Mouse (Mus musculus) lung, adult 2 months (tissue): ENCODE data around the gene Mcrip2.

Experiments
- CTCF ChIP-seq: fragments of 200-500 bp; IDR thresholded peaks from 2 replicates; pipeline ENCODE4 v1.5.1; 2011; ENCODE audit warnings: mild to moderate bottlenecking, low read length, control low read depth; ENCODE audit not compliant: insufficient read depth
- POLR2A ChIP-seq: fragments of 200-500 bp; IDR thresholded peaks from 2 replicates; pipeline ENCODE4 v1.6.1; 2011; ENCODE audit warnings: low read depth, mild to moderate bottlenecking, control low read depth, low read length, borderline replicate concordance; ENCODE audit errors: extremely low read depth

DNA sequence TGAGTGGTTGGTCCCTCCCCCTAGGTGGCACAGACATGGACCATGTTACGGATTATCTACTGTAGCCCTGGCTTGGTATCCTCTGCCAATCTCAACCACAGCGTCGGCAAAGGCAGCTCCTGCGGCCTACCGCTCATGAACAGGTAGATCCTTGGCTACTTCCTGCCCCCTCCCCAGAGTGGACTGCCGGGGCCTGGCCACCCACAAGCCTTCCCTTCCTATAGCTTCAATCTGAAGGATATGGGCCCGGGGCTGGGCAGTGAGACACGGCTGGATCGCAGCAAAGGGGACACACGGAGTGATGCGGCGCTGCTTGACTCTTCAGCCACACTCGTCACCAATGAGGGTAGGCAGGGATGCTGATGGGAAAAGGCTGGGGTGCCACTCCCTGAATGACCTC is 41.6 kb downstream of the Mcrip2 start:
- no peak for TF ChIP-seq POLR2A
- TF ChIP-seq CTCF: no peak
